Mouse (Mus musculus) neural tube, embryonic 14.5 days (tissue): ENCODE data around the gene Dnah17. TPM values are rescaled to one million over a fixed set of nuclear protein-coding genes. Genes with fewer than 3 reads are reported as not detected.

ENCODE experiments used
- ATAC-seq: fragments of 200-750 bp; cut with Nextera tagmentation; 2 replicates; pipeline ENCODE4 v1.8.0; 2017; ENCODE audit warnings: low read depth, mild to moderate bottlenecking, moderate TSS enrichment, moderate library complexity
- H3K27ac ChIP-seq: fragments of 300-500 bp; sonication (generic); 2 replicates; pipeline ENCODE4 v1.5.1; 2014; ENCODE audit warnings: low read depth, mild to moderate bottlenecking, control low read depth, low read length, moderate library complexity, mixed read lengths
- H3K27me3 ChIP-seq: fragments of 300-500 bp; sonication (generic); 2 replicates; pipeline ENCODE4 v1.6.1; 2014; ENCODE audit warnings: low read length; ENCODE audit not compliant: control insufficient read depth, insufficient read depth
- H3K36me3 ChIP-seq: fragments of 300-500 bp; sonication (generic); 2 replicates; pipeline ENCODE4 v1.6.1; 2014; ENCODE audit warnings: low read length, mixed read lengths; ENCODE audit not compliant: control insufficient read depth, insufficient read depth
- H3K4me1 ChIP-seq: fragments of 300-500 bp; sonication (generic); 2 replicates; pipeline ENCODE4 v1.6.1; 2014; ENCODE audit warnings: low read length; ENCODE audit not compliant: control insufficient read depth, insufficient read depth
- H3K4me2 ChIP-seq: fragments of 300-500 bp; sonication (generic); 2 replicates; pipeline ENCODE4 v1.6.1; 2014; ENCODE audit warnings: mild to moderate bottlenecking, low read depth, low read length, control low read depth
- H3K4me3 ChIP-seq: fragments of 300-500 bp; sonication (generic); 2 replicates; pipeline ENCODE4 v1.5.1; 2014; ENCODE audit warnings: low read depth, low read length, control low read depth, mixed read lengths
- H3K9ac ChIP-seq: fragments of 300-500 bp; sonication (generic); replicated peaks from 2 replicates; pipeline ENCODE4 v1.6.1; 2014; ENCODE audit warnings: low read depth, mild to moderate bottlenecking, control low read depth, low read length, mixed read lengths
- H3K9me3 ChIP-seq: fragments of 300-500 bp; sonication (generic); 2 replicates; pipeline ENCODE4 v1.6.1; 2016; ENCODE audit warnings: low read length; ENCODE audit not compliant: control insufficient read depth
- WGBS: fragments of 180-500 bp; shearing (Covaris S2); extraction: QIAGEN DNeasy Blood & Tissue Kit; methylation state at CpG from one replicate; pipeline ENCODE4 v1.1.7; 2014; 5-methylcytosine and 5-hydroxymethylcytosine counted together
- polyA plus RNA-seq: library from polyadenylated mRNA; unstranded; fragments of >200 nt; fragmentation: Nextera tagmentation; extraction: Ambion mirVana; gene quantifications from 2 replicates; pipeline ENCODE4 v1.2.1, GENCODE M21; 2014

Dnah17 gene
- polyA plus RNA-seq, 1 experiment from 2014 or later: 0.43 TPM

- H3K4me1 ChIP-seq: peaks cover 20% of the 10 kb centered on the region
- H3K9ac ChIP-seq: peak within 1 kb of the TSS; percentile 92
- H3K9me3 ChIP-seq: no peaks in the 10 kb centered on the region
- peak; percentile 92 for ATAC-seq
- H3K27ac ChIP-seq: peak within 1 kb of the TSS; percentile 86
- no peaks in the 10 kb centered on the region for H3K36me3 ChIP-seq
- no peaks in the 10 kb centered on the region; the same call in 1 of the 2 replicates for H3K27me3 ChIP-seq
- peak within 1 kb of the TSS; percentile 87 for H3K4me3 ChIP-seq
- WGBS: 7% methylated on average over 45 of the region's 51 CpGs
- H3K4me2 ChIP-seq: peak within 1 kb of the TSS; percentile 86
Observed at GRCm38 (mm10) chr11:117986126-117987031, 144.1 kb downstream of the Dnah17 start, which contains the start of gene Pgs1. TSS of gene Pgs1 (plus strand) at chr11:117986292.

GRCm38 (mm10) chr11:117983770-117984169 lies 146.7 kb downstream of the Dnah17 start:
- no peak for ATAC-seq
- 72% methylated on average over 7 of the region's 7 CpGs for WGBS
- Histone ChIP-seq H3K27me3 (no peaks in the 10 kb centered on the region; the same call in 1 of the 2 replicates), H3K4me3 (no peak overlapping the region), H3K4me1 (peaks cover 18% of the 10 kb centered on the region), H3K36me3 (no peaks in the 10 kb centered on the region), H3K27ac (no peak overlapping the region), H3K9me3 (no peaks in the 10 kb centered on the region), H3K4me2 (no peak overlapping the region), H3K9ac (no peak overlapping the region)

- H3K27me3 ChIP-seq: no peaks in the 10 kb centered on the region; the same call in 1 of the 2 replicates
- no peak overlapping the region for H3K9ac ChIP-seq
- no peak overlapping the region for H3K27ac ChIP-seq
- no peak overlapping the region for H3K4me3 ChIP-seq
- no peaks in the 10 kb centered on the region for H3K9me3 ChIP-seq
- H3K4me1 ChIP-seq: peaks cover 7% of the 10 kb centered on the region
- no peak overlapping the region for H3K4me2 ChIP-seq
- ATAC-seq: no peak
- H3K36me3 ChIP-seq: no peaks in the 10 kb centered on the region
- 83% methylated on average over 5 of the region's 5 CpGs for WGBS
Observed at GRCm38 (mm10) chr11:117982426-117982825, 148.0 kb downstream of the Dnah17 start.

- 61% methylated on average over 7 of the region's 7 CpGs for WGBS
- Histone ChIP-seq H3K4me2 (no peak overlapping the region), H3K9ac (no peak overlapping the region), H3K4me3 (no peak overlapping the region), H3K36me3 (no peaks in the 10 kb centered on the region), H3K4me1 (peaks cover 9% of the 10 kb centered on the region; the same call in 1 of the 2 replicates), H3K9me3 (no peaks in the 10 kb centered on the region), H3K27me3 (no peaks in the 10 kb centered on the region), H3K27ac (no peak overlapping the region)
- no peak for ATAC-seq
Observed at GRCm38 (mm10) chr11:117979388-117979787, 151.0 kb downstream of the Dnah17 start.

- no peaks in the 10 kb centered on the region for H3K27me3 ChIP-seq
- no peak overlapping the region for H3K4me3 ChIP-seq
- H3K9ac ChIP-seq: no peak overlapping the region
- no peaks in the 10 kb centered on the region for H3K36me3 ChIP-seq
- no peak overlapping the region for H3K4me2 ChIP-seq
- ATAC-seq: no peak
- H3K4me1 ChIP-seq: peaks cover 9% of the 10 kb centered on the region; the same call in 1 of the 2 replicates
- 46% methylated on average over 4 of the region's 5 CpGs for WGBS
- H3K9me3 ChIP-seq: no peaks in the 10 kb centered on the region
- no peak overlapping the region for H3K27ac ChIP-seq
Observed at GRCm38 (mm10) chr11:117977694-117978360, 152.6 kb downstream of the Dnah17 start.

GRCm38 (mm10) chr11:117976081-117976582 lies 154.3 kb downstream of the Dnah17 start:
- ATAC-seq: peak; percentile 44
- no peak overlapping the region for H3K4me3 ChIP-seq

GRCm38 (mm10) chr11:117975211-117975967 lies 155.0 kb downstream of the Dnah17 start:
- Histone ChIP-seq H3K4me2 (no peak overlapping the region), H3K27ac (peak overlapping the region; percentile 44; the same call in 1 of the 2 replicates), H3K36me3 (no peaks in the 10 kb centered on the region), H3K9me3 (no peaks in the 10 kb centered on the region), H3K4me1 (peaks cover 9% of the 10 kb centered on the region; the same call in 1 of the 2 replicates), H3K4me3 (no peak overlapping the region), H3K9ac (no peak overlapping the region), H3K27me3 (no peaks in the 10 kb centered on the region)
- no peak for ATAC-seq
- 4% methylated on average over 18 of the region's 18 CpGs for WGBS

More at GRCm38 (mm10) chr11:117976081-117976582, 154.3 kb downstream of the Dnah17 start:
- Histone ChIP-seq H3K9ac (no peak overlapping the region), H3K4me2 (0 out of 2 replicates have a peak overlapping the region, but pooled peaks have one; percentile 8), H3K27me3 (no peaks in the 10 kb centered on the region), H3K27ac (0 out of 2 replicates have a peak overlapping the region, but pooled peaks have one; percentile 44), H3K36me3 (no peaks in the 10 kb centered on the region), H3K4me1 (peaks cover 9% of the 10 kb centered on the region; the same call in 1 of the 2 replicates), H3K9me3 (no peaks in the 10 kb centered on the region)
- WGBS: 0% methylated on average over 8 of the region's 8 CpGs

GRCm38 (mm10) chr11:117974327-117975125 lies 155.9 kb downstream of the Dnah17 start:
- Histone ChIP-seq H3K4me2 (no peak overlapping the region), H3K9me3 (no peaks in the 10 kb centered on the region), H3K9ac (no peak overlapping the region), H3K27ac (peak overlapping the region; percentile 23; the same call in 1 of the 2 replicates), H3K4me1 (peaks cover 12% of the 10 kb centered on the region; the same call in 1 of the 2 replicates), H3K36me3 (no peaks in the 10 kb centered on the region), H3K27me3 (no peaks in the 10 kb centered on the region), H3K4me3 (no peak overlapping the region)
- WGBS: 21% methylated on average over 14 of the region's 14 CpGs
- ATAC-seq: no peak
